12 mouse cellular contexts compared by ENCODE assay signal in genomic region chr5:140672115-140672514, GRCm38 (mm10).
"Had no signal": no experiment of that assay in that cellular context is flagged by ENCODE, and none has a peak within 500 bp of the region (broad histone marks: within the 10 kb centered on the region; RNA-seq: fewer than 3 reads in every experiment).

No protein-coding gene starts in this region.

- H3K4me2 ChIP-seq: limb, embryonic 15.5 days; liver, embryonic 12.5 days; lung, embryonic 14.5 days; midbrain, embryonic 15.5 days; neural tube, embryonic 12.5 days had no signal

- H3K4me3 ChIP-seq: limb, embryonic 15.5 days; liver, embryonic 12.5 days; midbrain, embryonic 10.5 days; midbrain, embryonic 15.5 days; neural tube, embryonic 12.5 days had no signal

- H3K9ac ChIP-seq: limb, embryonic 15.5 days; liver, embryonic 12.5 days; lung, embryonic 14.5 days; midbrain, embryonic 15.5 days; neural tube, embryonic 12.5 days had no signal

- DNase-seq: kidney, adult 8-10 months; kidney, postnatal 25 days; lung, embryonic 14.5 days; lung, postnatal 10 days; right cerebral cortex, postnatal 14 days; thymus, postnatal 14 days had no signal

- H3K27ac ChIP-seq: limb, embryonic 15.5 days; liver, embryonic 12.5 days; midbrain, embryonic 10.5 days; midbrain, embryonic 15.5 days; neural tube, embryonic 12.5 days had no signal

- H3K9me3 ChIP-seq: limb, embryonic 15.5 days; midbrain, embryonic 15.5 days had no signal

- H3K27me3 ChIP-seq: limb, embryonic 15.5 days; liver, embryonic 12.5 days; midbrain, embryonic 15.5 days; neural tube, embryonic 12.5 days had no signal

- ATAC-seq: inflammation-experienced regulatory T-cells, adult 6 months; liver, embryonic 12.5 days; midbrain, embryonic 15.5 days had no signal

- H3K4me1 ChIP-seq: liver, embryonic 12.5 days; midbrain, embryonic 10.5 days; neural tube, embryonic 12.5 days had no signal
